Mouse (Mus musculus): ENCODE data around the gene Crb2. TPM values are rescaled to one million over a fixed set of nuclear protein-coding genes. Genes with fewer than 3 reads are reported as not detected.

The Crb2 gene
- polyA plus RNA-seq, 1 experiment, result 2.1 TPM

- Histone ChIP-seq H3K4me1 (ENCODE audit: control insufficient read depth, insufficient read depth, low read length) (no peaks in the 10 kb centered on the region), H3K27ac (ENCODE audit: insufficient read depth, low read length) (no peak overlapping the region), H3K4me3 (ENCODE audit: low read depth, low read length) (no peak overlapping the region), H3K9ac (ENCODE audit: low read depth, poor library complexity, severe bottlenecking) (no peak overlapping the region), H3K36me3 (ENCODE audit: control insufficient read depth, insufficient read depth, low read length, poor library complexity, severe bottlenecking) (no peaks in the 10 kb centered on the region), H3K27me3 (ENCODE audit: control insufficient read depth, insufficient read depth, low read length, poor library complexity, severe bottlenecking) (no peaks in the 10 kb centered on the region), H3K9me3 (replicated peaks; ENCODE audit: control insufficient read depth, insufficient read depth, low read length, poor library complexity, severe bottlenecking) (no peaks in the 10 kb centered on the region)
- TF ChIP-seq CTCF (IDR thresholded peaks at IDR 0.05; ENCODE audit: low read depth, low read length) (no peak), POLR2A (IDR thresholded peaks at IDR 0.05; ENCODE audit: insufficient read depth, low read length) (no peak), EP300 (IDR thresholded peaks at IDR 0.05; ENCODE audit: insufficient read depth, low read depth, low read length) (no peak)
Measured at GRCm38 (mm10) chr2:37799137-37799536, 23.1 kb downstream of the Crb2 start.

- H3K4me1 ChIP-seq (ENCODE audit: control insufficient read depth, insufficient read depth, low read length), result no peaks in the 10 kb centered on the region
- H3K4me3 ChIP-seq (ENCODE audit: low read depth, low read length), result no peak overlapping the region
- H3K36me3 ChIP-seq (ENCODE audit: control insufficient read depth, insufficient read depth, low read length, poor library complexity, severe bottlenecking), result no peaks in the 10 kb centered on the region
- H3K9ac ChIP-seq (ENCODE audit: low read depth, poor library complexity, severe bottlenecking), result no peak overlapping the region
- no peaks in the 10 kb centered on the region for H3K27me3 ChIP-seq (ENCODE audit: control insufficient read depth, insufficient read depth, low read length, poor library complexity, severe bottlenecking)
- no peak overlapping the region for H3K27ac ChIP-seq (ENCODE audit: insufficient read depth, low read length)
- H3K9me3 ChIP-seq (replicated peaks; ENCODE audit: control insufficient read depth, insufficient read depth, low read length, poor library complexity, severe bottlenecking), result no peaks in the 10 kb centered on the region
- no peak for TF ChIP-seq POLR2A (IDR thresholded peaks at IDR 0.05; ENCODE audit: insufficient read depth, low read length)
- no peak for TF ChIP-seq EP300 (IDR thresholded peaks at IDR 0.05; ENCODE audit: insufficient read depth, low read depth, low read length)
- no peak for TF ChIP-seq CTCF (IDR thresholded peaks at IDR 0.05; ENCODE audit: low read depth, low read length)
Measured at GRCm38 (mm10) chr2:37801687-37802086, 25.6 kb downstream of the Crb2 start.

- no peak overlapping the region for H3K27ac ChIP-seq (ENCODE audit: insufficient read depth, low read length)
- no peak overlapping the region for H3K4me3 ChIP-seq (ENCODE audit: low read depth, low read length)
- no peaks in the 10 kb centered on the region for H3K4me1 ChIP-seq (ENCODE audit: control insufficient read depth, insufficient read depth, low read length)
- H3K9me3 ChIP-seq (replicated peaks; ENCODE audit: control insufficient read depth, insufficient read depth, low read length, poor library complexity, severe bottlenecking), result no peaks in the 10 kb centered on the region
- H3K36me3 ChIP-seq (ENCODE audit: control insufficient read depth, insufficient read depth, low read length, poor library complexity, severe bottlenecking), result no peaks in the 10 kb centered on the region
- TF ChIP-seq CTCF (IDR thresholded peaks at IDR 0.05; ENCODE audit: low read depth, low read length) (peak; percentile 98), POLR2A (IDR thresholded peaks at IDR 0.05; ENCODE audit: insufficient read depth, low read length) (no peak)
- no peak overlapping the region for H3K9ac ChIP-seq (ENCODE audit: low read depth, poor library complexity, severe bottlenecking)
- H3K27me3 ChIP-seq (ENCODE audit: control insufficient read depth, insufficient read depth, low read length, poor library complexity, severe bottlenecking), result no peaks in the 10 kb centered on the region
Measured at GRCm38 (mm10) chr2:37802610-37803212, 26.7 kb downstream of the Crb2 start.

- Histone ChIP-seq H3K9me3 (replicated peaks; ENCODE audit: control insufficient read depth, insufficient read depth, low read length, poor library complexity, severe bottlenecking) (no peaks in the 10 kb centered on the region), H3K27me3 (ENCODE audit: control insufficient read depth, insufficient read depth, low read length, poor library complexity, severe bottlenecking) (no peaks in the 10 kb centered on the region), H3K4me3 (ENCODE audit: low read depth, low read length) (no peak overlapping the region), H3K4me1 (ENCODE audit: control insufficient read depth, insufficient read depth, low read length) (no peaks in the 10 kb centered on the region), H3K36me3 (ENCODE audit: control insufficient read depth, insufficient read depth, low read length, poor library complexity, severe bottlenecking) (no peaks in the 10 kb centered on the region), H3K9ac (ENCODE audit: low read depth, poor library complexity, severe bottlenecking) (no peak overlapping the region), H3K27ac (ENCODE audit: insufficient read depth, low read length) (no peak overlapping the region)
- TF ChIP-seq EP300 (IDR thresholded peaks at IDR 0.05; ENCODE audit: insufficient read depth, low read depth, low read length) (no peak), POLR2A (IDR thresholded peaks at IDR 0.05; ENCODE audit: insufficient read depth, low read length) (no peak), CTCF (IDR thresholded peaks at IDR 0.05; ENCODE audit: low read depth, low read length) (no peak)
Measured at GRCm38 (mm10) chr2:37811682-37812081, 35.6 kb downstream of the Crb2 start.

- Histone ChIP-seq H3K27me3 (ENCODE audit: control insufficient read depth, insufficient read depth, low read length, poor library complexity, severe bottlenecking) (no peaks in the 10 kb centered on the region), H3K27ac (ENCODE audit: insufficient read depth, low read length) (no peak overlapping the region), H3K9ac (ENCODE audit: low read depth, poor library complexity, severe bottlenecking) (no peak overlapping the region), H3K4me3 (ENCODE audit: low read depth, low read length) (no peak overlapping the region), H3K9me3 (replicated peaks; ENCODE audit: control insufficient read depth, insufficient read depth, low read length, poor library complexity, severe bottlenecking) (no peaks in the 10 kb centered on the region), H3K36me3 (ENCODE audit: control insufficient read depth, insufficient read depth, low read length, poor library complexity, severe bottlenecking) (no peaks in the 10 kb centered on the region), H3K4me1 (ENCODE audit: control insufficient read depth, insufficient read depth, low read length) (no peaks in the 10 kb centered on the region)
- TF ChIP-seq POLR2A (IDR thresholded peaks at IDR 0.05; ENCODE audit: insufficient read depth, low read length) (no peak), CTCF (IDR thresholded peaks at IDR 0.05; ENCODE audit: low read depth, low read length) (no peak), EP300 (IDR thresholded peaks at IDR 0.05; ENCODE audit: insufficient read depth, low read depth, low read length) (no peak)
Measured at GRCm38 (mm10) chr2:37812401-37812800, 36.4 kb downstream of the Crb2 start.

- no peak for TF ChIP-seq CTCF (IDR thresholded peaks at IDR 0.05; ENCODE audit: low read depth, low read length)
- TF ChIP-seq EP300 (IDR thresholded peaks at IDR 0.05; ENCODE audit: insufficient read depth, low read depth, low read length), result no peak
- no peak for TF ChIP-seq POLR2A (IDR thresholded peaks at IDR 0.05; ENCODE audit: insufficient read depth, low read length)
- H3K9me3 ChIP-seq (replicated peaks; ENCODE audit: control insufficient read depth, insufficient read depth, low read length, poor library complexity, severe bottlenecking), result no peaks in the 10 kb centered on the region
- no peaks in the 10 kb centered on the region for H3K4me1 ChIP-seq (ENCODE audit: control insufficient read depth, insufficient read depth, low read length)
- no peaks in the 10 kb centered on the region for H3K27me3 ChIP-seq (ENCODE audit: control insufficient read depth, insufficient read depth, low read length, poor library complexity, severe bottlenecking)
- no peaks in the 10 kb centered on the region for H3K36me3 ChIP-seq (ENCODE audit: control insufficient read depth, insufficient read depth, low read length, poor library complexity, severe bottlenecking)
- no peak overlapping the region for H3K27ac ChIP-seq (ENCODE audit: insufficient read depth, low read length)
- H3K9ac ChIP-seq (ENCODE audit: low read depth, poor library complexity, severe bottlenecking), result no peak overlapping the region
- H3K4me3 ChIP-seq (ENCODE audit: low read depth, low read length), result no peak overlapping the region
Measured at GRCm38 (mm10) chr2:37814820-37815361, 38.8 kb downstream of the Crb2 start.
